Mouse (Mus musculus): ENCODE results near the gene Bicc1. TPM values are rescaled to one million over a fixed set of nuclear protein-coding genes. Genes with fewer than 3 reads are reported as not detected.

Gene Bicc1
- polyA plus RNA-seq, 1 experiment from 2014 or later: 23.5 TPM

DNA sequence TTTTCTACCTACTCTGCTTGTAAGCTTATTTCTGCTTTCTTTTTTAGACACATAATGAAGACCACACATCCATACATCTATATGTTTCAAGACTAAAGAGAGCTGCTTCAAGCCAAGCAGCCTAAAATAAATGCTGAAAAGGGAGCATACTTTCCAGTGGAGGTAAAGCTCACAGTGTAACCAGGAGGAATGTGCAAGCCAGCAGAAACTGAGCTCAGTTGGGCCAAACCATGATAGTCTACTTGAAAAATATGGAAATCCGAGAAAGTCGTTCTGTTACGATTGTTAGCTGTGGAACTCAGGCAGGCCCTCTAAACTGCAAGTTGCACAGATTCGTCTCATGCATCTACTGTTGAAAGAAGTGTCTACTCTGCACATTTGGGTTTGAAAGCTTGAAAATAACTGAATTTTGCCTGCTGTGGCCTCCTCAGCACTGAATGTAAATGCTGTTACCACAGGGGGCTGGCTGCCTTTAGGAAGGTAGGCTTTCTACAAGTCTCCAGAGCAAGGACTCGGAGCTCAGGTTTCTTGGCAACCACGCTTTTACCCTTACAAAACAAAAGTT is 19.1 kb downstream of the Bicc1 start:
- Histone ChIP-seq H3K9me3 (ENCODE audit: control insufficient read depth, low read depth, low read length) (no peaks in the 10 kb centered on the region; the same call in 1 of the 2 replicates), H3K27ac (ENCODE audit: low read length) (no peak overlapping the region; the same call in 1 of the 2 replicates), H3K9ac (replicated peaks; ENCODE audit: low read depth, low read length) (no peak overlapping the region), H3K4me3 (ENCODE audit: low read depth, low read length) (no peak overlapping the region), H3K36me3 (ENCODE audit: control insufficient read depth, insufficient read depth, low read length) (no peaks in the 10 kb centered on the region), H3K4me2 (replicated peaks; ENCODE audit: low read depth, low read length) (no peak overlapping the region), H3K4me1 (ENCODE audit: control insufficient read depth, insufficient read depth, low read length) (0 out of 2 replicates have a peak, but pooled peaks cover 7% of the 10 kb centered on the region), H3K27me3 (ENCODE audit: control insufficient read depth, insufficient read depth, low read length) (no peaks in the 10 kb centered on the region)
- WGBS: 77% methylated on average over 6 of the region's 6 CpGs
- ATAC-seq (ENCODE audit: insufficient number of reproducible peaks, insufficient read depth, low FRiP score, low read depth): no peak

DNA sequence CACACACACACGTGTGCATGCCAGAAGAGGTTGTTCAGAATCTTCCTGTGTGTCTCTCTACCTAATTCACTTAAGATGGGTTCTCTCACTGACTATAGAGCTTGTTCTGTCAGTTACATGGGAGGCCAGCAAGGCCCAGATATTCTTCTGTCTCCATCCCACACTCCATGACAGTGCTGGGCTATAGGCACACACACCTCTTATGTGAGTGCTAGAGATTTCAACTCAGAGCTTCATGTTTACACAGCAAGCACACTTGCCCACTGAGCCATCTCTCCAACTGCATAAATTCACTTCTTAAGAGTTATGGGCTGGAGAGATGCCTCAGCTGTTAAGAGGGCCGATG is 20.7 kb downstream of the Bicc1 start:
- H3K27me3 ChIP-seq (ENCODE audit: control insufficient read depth, insufficient read depth, low read length): no peaks in the 10 kb centered on the region
- ATAC-seq (ENCODE audit: insufficient number of reproducible peaks, insufficient read depth, low FRiP score, low read depth): no peak
- H3K4me1 ChIP-seq (ENCODE audit: control insufficient read depth, insufficient read depth, low read length): 0 out of 2 replicates have a peak, but pooled peaks cover 9% of the 10 kb centered on the region
- H3K27ac ChIP-seq (ENCODE audit: low read length): no peak overlapping the region
- H3K9me3 ChIP-seq (ENCODE audit: control insufficient read depth, low read depth, low read length): no peaks in the 10 kb centered on the region; the same call in 1 of the 2 replicates
- 85% methylated on average over 2 of the region's 2 CpGs for WGBS
- no peak overlapping the region for H3K4me3 ChIP-seq (ENCODE audit: low read depth, low read length)
- H3K4me2 ChIP-seq (replicated peaks; ENCODE audit: low read depth, low read length): no peak overlapping the region
- H3K36me3 ChIP-seq (ENCODE audit: control insufficient read depth, insufficient read depth, low read length): no peaks in the 10 kb centered on the region
- H3K9ac ChIP-seq (replicated peaks; ENCODE audit: low read depth, low read length): no peak overlapping the region

DNA sequence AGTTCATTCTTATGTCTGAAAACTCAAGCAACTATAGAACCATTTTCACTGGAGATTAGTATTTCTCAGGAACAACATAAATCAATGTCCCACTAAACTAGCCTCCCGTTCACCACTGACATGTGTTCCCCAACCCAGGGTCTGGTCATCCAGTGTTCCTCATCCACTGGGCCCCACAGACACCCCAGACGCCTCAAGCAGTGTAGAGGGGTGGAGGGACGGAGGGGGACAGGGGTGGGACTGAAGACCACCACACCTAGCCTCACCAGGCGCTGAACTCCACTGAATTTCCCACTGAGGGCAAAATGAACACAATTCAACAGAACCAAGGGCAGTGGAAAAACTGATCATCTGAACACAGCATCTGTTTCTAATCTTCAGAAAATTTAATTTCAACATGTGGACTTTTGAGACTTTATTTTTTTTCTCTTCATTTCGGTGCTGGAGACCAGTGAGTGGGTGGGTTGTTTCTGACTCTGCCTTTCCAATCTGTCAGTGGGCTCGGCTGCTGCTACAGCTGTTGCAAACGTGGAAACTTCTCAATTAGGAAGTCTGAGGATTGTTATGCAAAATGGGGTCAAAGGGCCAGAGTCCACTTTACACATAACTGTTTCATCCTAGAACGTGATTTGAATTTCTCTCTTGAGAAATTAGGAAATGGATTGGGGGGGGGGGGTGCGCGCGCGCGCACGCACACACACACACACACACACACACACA is 21.2 kb downstream of the Bicc1 start:
- 0 out of 2 replicates have a peak, but pooled peaks cover 9% of the 10 kb centered on the region for H3K4me1 ChIP-seq (ENCODE audit: control insufficient read depth, insufficient read depth, low read length)
- WGBS: 80% methylated on average over 14 of the region's 14 CpGs
- H3K27me3 ChIP-seq (ENCODE audit: control insufficient read depth, insufficient read depth, low read length): no peaks in the 10 kb centered on the region
- no peak overlapping the region for H3K4me3 ChIP-seq (ENCODE audit: low read depth, low read length)
- H3K4me2 ChIP-seq (replicated peaks; ENCODE audit: low read depth, low read length): no peak overlapping the region
- H3K36me3 ChIP-seq (ENCODE audit: control insufficient read depth, insufficient read depth, low read length): no peaks in the 10 kb centered on the region
- no peak for ATAC-seq (ENCODE audit: insufficient number of reproducible peaks, insufficient read depth, low FRiP score, low read depth)
- no peak overlapping the region for H3K9ac ChIP-seq (replicated peaks; ENCODE audit: low read depth, low read length)
- H3K9me3 ChIP-seq (ENCODE audit: control insufficient read depth, low read depth, low read length): no peaks in the 10 kb centered on the region
- H3K27ac ChIP-seq (ENCODE audit: low read length): no peak overlapping the region

DNA sequence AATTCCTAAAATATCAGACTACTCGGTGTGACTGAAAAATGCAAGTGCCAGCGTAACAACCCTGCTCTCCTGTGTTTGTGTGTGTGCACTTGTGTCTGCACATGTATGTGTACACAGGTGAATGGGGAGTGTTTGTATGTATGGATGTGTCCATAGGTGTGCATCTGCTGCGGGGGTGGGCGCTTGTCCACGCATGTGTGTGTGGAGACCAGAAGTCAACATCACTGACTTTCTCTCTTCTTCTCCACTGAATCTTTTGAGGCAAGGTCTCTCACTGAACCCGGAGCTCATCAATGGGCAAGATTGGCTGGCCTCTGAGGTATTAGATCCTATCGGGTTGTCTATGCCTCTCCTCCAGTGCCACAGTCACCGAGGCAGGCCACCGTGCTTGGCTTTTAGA is 21.9 kb downstream of the Bicc1 start:
- Histone ChIP-seq H3K4me2 (replicated peaks; ENCODE audit: low read depth, low read length) (no peak overlapping the region), H3K9ac (replicated peaks; ENCODE audit: low read depth, low read length) (no peak overlapping the region), H3K9me3 (ENCODE audit: control insufficient read depth, low read depth, low read length) (no peaks in the 10 kb centered on the region), H3K4me3 (ENCODE audit: low read depth, low read length) (no peak overlapping the region), H3K36me3 (ENCODE audit: control insufficient read depth, insufficient read depth, low read length) (no peaks in the 10 kb centered on the region), H3K27me3 (ENCODE audit: control insufficient read depth, insufficient read depth, low read length) (no peaks in the 10 kb centered on the region), H3K4me1 (ENCODE audit: control insufficient read depth, insufficient read depth, low read length) (0 out of 2 replicates have a peak, but pooled peaks cover 9% of the 10 kb centered on the region), H3K27ac (ENCODE audit: low read length) (no peak overlapping the region)
- WGBS: 96% methylated on average over 9 of the region's 9 CpGs
- no peak for ATAC-seq (ENCODE audit: insufficient number of reproducible peaks, insufficient read depth, low FRiP score, low read depth)

DNA sequence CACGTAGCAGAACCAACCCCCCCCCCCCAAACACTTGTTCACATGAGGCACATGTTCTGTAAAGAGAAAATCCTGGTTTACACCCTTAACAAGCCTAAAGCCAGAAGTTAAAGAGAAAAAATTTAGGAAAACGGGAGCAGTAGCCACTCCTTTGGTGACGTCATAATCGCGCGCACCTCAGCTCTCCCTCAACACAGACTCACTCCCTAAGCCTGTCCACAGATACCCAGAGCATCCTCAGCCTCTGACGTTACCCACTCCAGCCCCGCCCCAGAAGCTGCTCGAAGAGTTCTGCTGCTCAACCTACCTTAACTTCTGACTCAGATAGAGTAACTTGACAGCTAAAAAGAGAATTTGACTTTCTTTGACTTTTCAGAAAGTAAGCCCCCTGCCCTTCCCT is 28.2 kb downstream of the Bicc1 start:
- H3K27ac ChIP-seq (ENCODE audit: low read length): no peak overlapping the region
- WGBS: 67% methylated on average over 9 of the region's 9 CpGs
- ATAC-seq (ENCODE audit: insufficient number of reproducible peaks, insufficient read depth, low FRiP score, low read depth): no peak
- H3K4me3 ChIP-seq (ENCODE audit: low read depth, low read length): no peak overlapping the region
- H3K4me1 ChIP-seq (ENCODE audit: control insufficient read depth, insufficient read depth, low read length): 0 out of 2 replicates have a peak, but pooled peaks cover 5% of the 10 kb centered on the region
- no peaks in the 10 kb centered on the region for H3K9me3 ChIP-seq (ENCODE audit: control insufficient read depth, low read depth, low read length)
- no peak overlapping the region for H3K4me2 ChIP-seq (replicated peaks; ENCODE audit: low read depth, low read length)
- no peaks in the 10 kb centered on the region for H3K36me3 ChIP-seq (ENCODE audit: control insufficient read depth, insufficient read depth, low read length)
- H3K27me3 ChIP-seq (ENCODE audit: control insufficient read depth, insufficient read depth, low read length): no peaks in the 10 kb centered on the region
- no peak overlapping the region for H3K9ac ChIP-seq (replicated peaks; ENCODE audit: low read depth, low read length)

DNA sequence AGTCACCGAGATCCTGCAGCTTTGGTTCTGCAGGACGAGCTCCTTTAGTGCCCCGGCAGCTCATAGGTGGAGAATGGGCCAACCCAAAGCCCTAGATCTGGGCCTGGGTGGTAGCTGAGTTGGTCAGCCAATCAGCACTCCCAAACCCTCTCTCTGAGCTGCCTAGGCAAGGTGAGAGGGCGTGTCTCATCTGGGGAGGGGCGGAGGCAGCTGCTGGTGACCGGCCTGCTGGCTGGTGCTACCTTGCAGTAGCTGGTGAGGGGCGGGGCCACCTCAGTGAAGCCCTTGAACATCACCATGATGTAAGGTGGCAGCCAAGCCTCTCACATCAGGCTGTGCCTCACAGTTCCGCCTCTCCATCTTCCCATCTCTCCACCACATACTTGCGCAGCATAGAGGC is 29.2 kb downstream of the Bicc1 start:
- Histone ChIP-seq H3K4me2 (replicated peaks; ENCODE audit: low read depth, low read length) (no peak overlapping the region), H3K4me1 (ENCODE audit: control insufficient read depth, insufficient read depth, low read length) (0 out of 2 replicates have a peak, but pooled peaks cover 2% of the 10 kb centered on the region), H3K27me3 (ENCODE audit: control insufficient read depth, insufficient read depth, low read length) (no peaks in the 10 kb centered on the region), H3K4me3 (ENCODE audit: low read depth, low read length) (no peak overlapping the region), H3K36me3 (ENCODE audit: control insufficient read depth, insufficient read depth, low read length) (no peaks in the 10 kb centered on the region), H3K9ac (replicated peaks; ENCODE audit: low read depth, low read length) (no peak overlapping the region), H3K27ac (ENCODE audit: low read length) (no peak overlapping the region), H3K9me3 (ENCODE audit: control insufficient read depth, low read depth, low read length) (no peaks in the 10 kb centered on the region)
- 57% methylated on average over 9 of the region's 9 CpGs for WGBS
- peak; percentile 18; the same call in 1 of the 2 replicates for ATAC-seq (ENCODE audit: insufficient number of reproducible peaks, insufficient read depth, low FRiP score, low read depth)

DNA sequence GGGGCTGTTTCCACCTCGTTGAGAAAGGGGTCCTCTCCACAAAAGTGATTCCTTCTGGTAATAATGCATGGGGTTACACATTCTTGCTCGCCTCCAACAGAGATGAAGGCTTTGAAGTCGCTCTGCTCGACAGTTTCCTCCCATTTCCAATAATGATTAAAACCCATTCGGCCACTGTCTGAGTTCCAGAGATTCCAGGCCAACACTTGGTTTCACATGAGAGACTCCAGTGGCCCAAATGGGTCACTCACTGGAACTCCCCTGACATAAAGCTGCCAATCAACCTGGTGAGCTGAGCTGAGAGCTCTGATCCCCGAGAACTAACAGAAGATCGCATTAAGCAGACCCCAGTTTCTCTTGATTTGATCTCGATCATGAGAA is 31.6 kb downstream of the Bicc1 start:
- H3K4me1 ChIP-seq (ENCODE audit: control insufficient read depth, insufficient read depth, low read length): no peaks in the 10 kb centered on the region
- H3K9ac ChIP-seq (replicated peaks; ENCODE audit: low read depth, low read length): no peak overlapping the region
- no peak overlapping the region for H3K4me3 ChIP-seq (ENCODE audit: low read depth, low read length)
- ATAC-seq (ENCODE audit: insufficient number of reproducible peaks, insufficient read depth, low FRiP score, low read depth): no peak
- no peaks in the 10 kb centered on the region for H3K36me3 ChIP-seq (ENCODE audit: control insufficient read depth, insufficient read depth, low read length)
- no peak overlapping the region for H3K4me2 ChIP-seq (replicated peaks; ENCODE audit: low read depth, low read length)
- 55% methylated on average over 8 of the region's 8 CpGs for WGBS
- no peaks in the 10 kb centered on the region for H3K27me3 ChIP-seq (ENCODE audit: control insufficient read depth, insufficient read depth, low read length)
- H3K27ac ChIP-seq (ENCODE audit: low read length): no peak overlapping the region
- no peaks in the 10 kb centered on the region for H3K9me3 ChIP-seq (ENCODE audit: control insufficient read depth, low read depth, low read length)

DNA sequence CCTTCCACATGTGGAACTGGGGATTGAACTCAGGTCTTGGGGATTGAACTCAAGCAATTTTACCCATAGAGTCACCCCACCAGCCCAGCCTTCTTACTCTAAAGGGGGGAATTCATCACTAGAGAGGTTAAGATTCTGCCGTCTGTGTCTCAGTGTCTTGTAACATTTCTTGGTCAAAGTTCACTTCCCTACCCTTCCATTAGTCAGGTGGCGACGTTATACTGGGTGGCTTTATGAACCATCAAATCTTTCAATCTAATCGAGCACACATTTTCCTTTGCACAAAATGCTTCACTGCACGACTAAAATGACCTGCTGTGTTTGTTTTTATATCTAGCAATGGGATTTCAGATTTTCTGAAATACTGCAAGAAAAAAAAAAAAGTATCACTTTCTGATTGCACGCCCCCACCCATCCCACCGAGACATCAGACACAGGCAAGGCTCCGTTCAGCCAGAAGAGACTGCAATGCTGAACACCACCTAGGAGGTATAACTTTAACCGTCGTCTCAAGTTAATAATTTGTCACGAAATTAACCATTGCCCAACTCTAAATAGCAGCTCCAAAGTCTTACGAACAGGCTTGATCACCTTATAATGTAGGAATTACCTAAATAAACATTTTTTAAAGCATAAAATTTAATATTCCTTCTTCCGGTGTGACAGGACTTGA is 32.1 kb downstream of the Bicc1 start:
- H3K4me3 ChIP-seq (ENCODE audit: low read depth, low read length): no peak overlapping the region
- H3K9me3 ChIP-seq (ENCODE audit: control insufficient read depth, low read depth, low read length): no peaks in the 10 kb centered on the region
- no peaks in the 10 kb centered on the region for H3K36me3 ChIP-seq (ENCODE audit: control insufficient read depth, insufficient read depth, low read length)
- H3K27ac ChIP-seq (ENCODE audit: low read length): no peak overlapping the region
- WGBS: 67% methylated on average over 13 of the region's 13 CpGs
- H3K4me1 ChIP-seq (ENCODE audit: control insufficient read depth, insufficient read depth, low read length): no peaks in the 10 kb centered on the region
- no peak overlapping the region for H3K4me2 ChIP-seq (replicated peaks; ENCODE audit: low read depth, low read length)
- H3K9ac ChIP-seq (replicated peaks; ENCODE audit: low read depth, low read length): no peak overlapping the region
- H3K27me3 ChIP-seq (ENCODE audit: control insufficient read depth, insufficient read depth, low read length): no peaks in the 10 kb centered on the region
- ATAC-seq (ENCODE audit: insufficient number of reproducible peaks, insufficient read depth, low FRiP score, low read depth): no peak

All from stomach, embryonic 14.5 days (tissue).